Mouse (Mus musculus) T-cell, adult 2 months (primary cell): ENCODE measurements around the gene Ugt1a6a.

Experiments
- DNase-seq: peaks from one replicate; pipeline ENCODE4 v3.0.0; 2022; ENCODE audit warnings: low spot score

Gene Ugt1a6a

DNA sequence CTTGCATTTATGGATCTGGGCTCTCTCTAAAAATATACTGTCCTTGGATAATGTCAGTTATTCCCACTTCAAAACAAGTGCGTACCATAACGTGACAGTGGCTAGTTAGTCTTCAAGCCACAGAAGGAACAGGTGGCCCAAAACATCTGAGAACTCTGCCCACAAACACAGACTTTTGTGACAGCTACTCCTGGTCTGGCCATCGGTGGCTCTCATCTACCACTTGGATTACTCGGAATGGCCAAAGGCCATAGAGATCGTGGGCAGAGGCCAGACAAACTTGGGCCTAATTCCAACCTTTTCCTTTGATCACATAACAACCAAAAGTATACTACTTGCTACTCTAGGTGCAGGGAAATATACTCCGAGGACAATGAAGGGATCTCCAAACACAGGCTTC, 133.5 kb downstream of the Ugt1a6a start:
- no peak for DNase-seq
